Mouse (Mus musculus) kidney, postnatal 0 days (tissue): ENCODE measurements around the gene 5730522E02Rik. TPM values are rescaled to one million over a fixed set of nuclear protein-coding genes. Genes with fewer than 3 reads are reported as not detected.
A peak's percentile ranks its signal among the peaks of the same experiment; 100 is the strongest.

ENCODE experiments used
- ATAC-seq: fragments of 200-750 bp; cut with Nextera tagmentation; replicated peaks from 2 replicates; pipeline ENCODE4 v1.8.0; 2017; ENCODE audit warnings: low read depth, moderate number of reproducible peaks, moderate TSS enrichment, moderate library complexity; ENCODE audit not compliant: low FRiP score
- DNase-seq: peaks from one replicate; pipeline ENCODE4 v3.0.0-alpha.2; 2016; ENCODE audit warnings: low spot score
- H3K27ac ChIP-seq: fragments of 300-500 bp; sonication (generic); 2 replicates; pipeline ENCODE4 v1.5.1; 2014; ENCODE audit warnings: mild to moderate bottlenecking
- H3K27me3 ChIP-seq: fragments of 300-500 bp; sonication (generic); 2 replicates; pipeline ENCODE4 v1.6.1; 2014; ENCODE audit warnings: low read length, mixed read lengths; ENCODE audit not compliant: insufficient read depth
- H3K36me3 ChIP-seq: fragments of 300-500 bp; sonication (generic); 2 replicates; pipeline ENCODE4 v1.6.1; 2014; ENCODE audit warnings: low read length, mixed read lengths; ENCODE audit not compliant: insufficient read depth
- H3K4me1 ChIP-seq: fragments of 300-500 bp; sonication (generic); replicated peaks from 2 replicates; pipeline ENCODE4 v1.6.1; 2014; ENCODE audit warnings: antibody characterized with exemption, low read length, mixed read lengths; ENCODE audit not compliant: insufficient read depth
- H3K4me2 ChIP-seq: fragments of 300-500 bp; sonication (generic); 2 replicates; pipeline ENCODE4 v1.6.1; 2014; ENCODE audit warnings: mild to moderate bottlenecking, low read length, moderate library complexity, mixed read lengths
- H3K4me3 ChIP-seq: fragments of 300-500 bp; sonication (generic); replicated peaks from 2 replicates; pipeline ENCODE4 v1.5.1; 2014; ENCODE audit warnings: low read depth, low read length
- H3K9ac ChIP-seq: fragments of 300-500 bp; sonication (generic); 2 replicates; pipeline ENCODE4 v1.6.1; 2014; ENCODE audit warnings: low read depth, low read length
- H3K9me3 ChIP-seq: fragments of 300-500 bp; sonication (generic); replicated peaks from 2 replicates; pipeline ENCODE4 v1.6.1; 2016; ENCODE audit warnings: low read length, inconsistent platforms, mixed read lengths
- CTCF ChIP-seq: IDR thresholded peaks from 2 replicates; pipeline ENCODE4 v1.5.1; 2016; ENCODE audit warnings: antibody characterized with exemption, low read depth, mild to moderate bottlenecking, moderate library complexity
- WGBS: fragments of 180-500 bp; shearing (Covaris S2); extraction: QIAGEN DNeasy Blood & Tissue Kit; methylation state at CpG from one replicate; pipeline ENCODE4 v1.1.7; 2014; 5-methylcytosine and 5-hydroxymethylcytosine counted together
- polyA plus RNA-seq: library from polyadenylated mRNA; unstranded; fragments of >200 nt; fragmentation: Nextera tagmentation; extraction: Ambion mirVana; gene quantifications from 2 replicates; pipeline ENCODE4 v1.2.1, GENCODE M21; 2015

Gene 5730522E02Rik
- polyA plus RNA-seq, 1 experiment from 2014 or later = 1.7 TPM

- Histone ChIP-seq H3K4me3 (no peak overlapping the region), H3K27me3 (no peaks in the 10 kb centered on the region), H3K27ac (no peak overlapping the region), H3K9me3 (no peaks in the 10 kb centered on the region), H3K4me1 (no peaks in the 10 kb centered on the region), H3K9ac (no peak overlapping the region), H3K36me3 (no peaks in the 10 kb centered on the region), H3K4me2 (no peak overlapping the region)
- ATAC-seq (no peak), DNase-seq (no peak)
- WGBS = 48% methylated on average over 6 of the region's 6 CpGs
- no peak for TF ChIP-seq CTCF
Observed at GRCm38 (mm10) chr11:25697508-25698193, 512.9 kb downstream of the 5730522E02Rik start.

- Histone ChIP-seq H3K9me3 (no peaks in the 10 kb centered on the region), H3K4me3 (no peak overlapping the region), H3K36me3 (no peaks in the 10 kb centered on the region), H3K27me3 (no peaks in the 10 kb centered on the region), H3K27ac (no peak overlapping the region), H3K4me2 (no peak overlapping the region), H3K4me1 (no peaks in the 10 kb centered on the region), H3K9ac (no peak overlapping the region)
- DNase-seq (no peak), ATAC-seq (no peak)
- 77% methylated on average over 5 of the region's 5 CpGs for WGBS
- TF ChIP-seq CTCF = no peak
Observed at GRCm38 (mm10) chr11:25696168-25696567, 514.4 kb downstream of the 5730522E02Rik start.

GRCm38 (mm10) chr11:25684731-25685130 is 525.8 kb downstream of the 5730522E02Rik start:
- H3K9me3 ChIP-seq = no peaks in the 10 kb centered on the region
- H3K27me3 ChIP-seq = no peaks in the 10 kb centered on the region
- H3K4me3 ChIP-seq = no peak overlapping the region
- no peak overlapping the region for H3K9ac ChIP-seq
- WGBS = 92% methylated on average over 4 of the region's 4 CpGs
- no peaks in the 10 kb centered on the region for H3K4me1 ChIP-seq
- H3K27ac ChIP-seq = no peak overlapping the region
- no peak for TF ChIP-seq CTCF
- no peak overlapping the region for H3K4me2 ChIP-seq
- DNase-seq (no peak), ATAC-seq (no peak)
- no peaks in the 10 kb centered on the region for H3K36me3 ChIP-seq

- H3K9ac ChIP-seq = no peak overlapping the region
- 0 out of 2 replicates have a peak, but pooled peaks have one; percentile 46 for ATAC-seq
- peak; percentile 21 for DNase-seq
- H3K4me2 ChIP-seq = no peak overlapping the region
- no peak for TF ChIP-seq CTCF
- H3K4me1 ChIP-seq = no peaks in the 10 kb centered on the region
- H3K9me3 ChIP-seq = no peaks in the 10 kb centered on the region
- H3K36me3 ChIP-seq = no peaks in the 10 kb centered on the region
- WGBS = 50% methylated on average over 1 of the region's 1 CpGs
- no peak overlapping the region for H3K27ac ChIP-seq
- no peak overlapping the region for H3K4me3 ChIP-seq
- no peaks in the 10 kb centered on the region for H3K27me3 ChIP-seq
Observed at GRCm38 (mm10) chr11:25679856-25680255, 530.7 kb downstream of the 5730522E02Rik start.

GRCm38 (mm10) chr11:25674194-25674593 is 536.4 kb downstream of the 5730522E02Rik start:
- no peak for TF ChIP-seq CTCF
- no peaks in the 10 kb centered on the region for H3K27me3 ChIP-seq
- ATAC-seq = no peak

GRCm38 (mm10) chr11:25670018-25670417 is 540.5 kb downstream of the 5730522E02Rik start:
- TF ChIP-seq CTCF = no peak
- H3K4me2 ChIP-seq = no peak overlapping the region
- no peaks in the 10 kb centered on the region for H3K36me3 ChIP-seq
- no peaks in the 10 kb centered on the region for H3K27me3 ChIP-seq
- H3K9me3 ChIP-seq = no peaks in the 10 kb centered on the region
- 63% methylated on average over 4 of the region's 4 CpGs for WGBS
- DNase-seq (no peak), ATAC-seq (no peak)
- H3K4me3 ChIP-seq = no peak overlapping the region
- no peak overlapping the region for H3K9ac ChIP-seq
- H3K27ac ChIP-seq = no peak overlapping the region
- H3K4me1 ChIP-seq = no peaks in the 10 kb centered on the region

More at GRCm38 (mm10) chr11:25674194-25674593, 536.4 kb downstream of the 5730522E02Rik start:
- Histone ChIP-seq H3K4me2 (no peak overlapping the region), H3K4me3 (no peak overlapping the region), H3K4me1 (no peaks in the 10 kb centered on the region), H3K36me3 (no peaks in the 10 kb centered on the region), H3K9me3 (no peaks in the 10 kb centered on the region), H3K27ac (no peak overlapping the region), H3K9ac (no peak overlapping the region)
- DNase-seq = no peak
- 73% methylated on average over 3 of the region's 3 CpGs for WGBS
